Mouse (Mus musculus) regulatory T cell (primary cell): ENCODE data around the gene Ptprn2.
"Not testable (repeated sequence)": the region's sequence is repeated elsewhere in the genome, so short reads cannot be mapped to it uniquely, and the experiment has no call there.

Source experiments
- in situ Hi-C: fragments of 300-600 bp; cut with MboI, MseI; formaldehyde crosslinking; loops from one replicate; pipeline ENCODE4 v1.15.1; 2025; ENCODE audit warnings: high pct_unique_total_duplicates

The Ptprn2 gene

DNA sequence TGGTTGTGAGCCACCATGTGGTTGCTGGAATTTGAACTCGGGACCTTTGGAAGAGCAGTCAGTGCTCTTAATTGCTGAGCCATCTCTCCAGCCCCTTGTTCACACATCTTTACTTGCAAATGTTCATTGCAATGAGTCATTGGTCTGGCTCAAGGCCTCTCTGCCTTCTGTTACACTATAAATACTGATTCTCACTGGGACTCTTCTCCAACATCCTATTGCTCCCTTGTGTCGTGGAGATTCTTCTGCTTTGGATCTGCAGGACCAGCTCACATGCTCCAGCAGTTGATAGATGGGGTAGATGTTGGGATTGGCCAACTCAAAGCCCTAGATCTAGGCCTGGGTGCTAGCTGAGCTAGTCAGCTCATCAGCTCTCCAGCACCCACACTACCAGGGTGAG, 28.3 kb downstream of the Ptprn2 start:
- in situ Hi-C loops = not testable (repeated sequence)

DNA sequence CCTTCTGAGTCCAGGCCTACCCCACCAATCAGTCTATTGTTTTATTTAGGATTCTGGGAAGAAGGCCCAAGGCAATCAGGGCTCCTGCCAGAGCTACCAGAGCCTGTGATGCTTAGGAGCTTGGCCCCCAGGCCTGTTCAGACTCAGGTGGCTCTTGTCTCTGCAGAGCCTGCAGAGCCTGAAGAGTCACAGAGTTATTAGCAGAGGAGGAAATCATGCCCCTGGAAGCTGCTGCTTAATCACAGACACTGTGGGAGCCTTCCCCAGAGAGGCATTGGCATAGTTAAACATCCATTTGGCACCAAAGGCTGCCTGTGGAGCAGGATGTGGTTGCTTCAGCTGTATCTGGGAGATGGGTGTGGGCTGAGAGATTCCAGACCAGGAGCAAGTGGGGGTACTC, 30.3 kb downstream of the Ptprn2 start:
- in situ Hi-C loops = no loop called here

DNA sequence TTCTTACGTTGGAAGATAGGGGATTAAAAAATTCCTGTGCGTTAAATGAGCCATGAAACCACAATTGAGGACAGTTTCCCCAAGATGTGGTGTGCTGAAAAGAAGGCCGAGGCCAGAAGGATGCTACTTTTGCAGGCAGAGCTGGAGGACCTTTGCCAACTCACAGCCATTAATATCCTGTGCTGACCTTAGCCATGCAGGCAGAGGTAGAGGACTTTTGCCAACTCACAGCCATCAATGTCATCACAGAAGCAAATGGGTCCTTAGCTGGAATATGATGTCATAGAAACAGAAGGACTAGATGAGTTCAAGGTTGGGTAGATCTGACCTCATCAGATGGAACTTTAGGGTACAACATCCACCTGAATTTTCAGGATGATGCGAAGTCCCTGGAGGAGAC, 43.3 kb downstream of the Ptprn2 start:
- in situ Hi-C loops = no loop called here

DNA sequence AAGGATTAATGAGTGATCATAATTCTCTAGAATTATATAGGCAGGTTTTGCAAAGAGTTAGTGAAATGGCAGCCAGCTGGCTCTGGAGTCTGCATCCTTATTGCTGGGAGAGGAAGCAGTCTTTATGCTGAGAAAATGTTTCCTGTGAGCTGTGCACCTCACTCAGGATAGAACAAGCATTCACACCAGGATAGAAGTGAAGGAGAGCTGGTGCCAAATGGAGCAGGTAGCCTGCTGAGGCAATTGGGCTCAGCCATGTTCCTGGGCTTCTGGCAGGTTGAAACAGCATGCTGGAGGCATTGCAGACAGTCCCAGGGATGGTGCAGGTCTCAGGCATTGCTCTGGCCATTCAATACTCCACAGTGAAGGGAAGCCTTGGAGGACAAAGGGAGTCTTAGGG, 47.8 kb downstream of the Ptprn2 start:
- in situ Hi-C loops = no loop called here

DNA sequence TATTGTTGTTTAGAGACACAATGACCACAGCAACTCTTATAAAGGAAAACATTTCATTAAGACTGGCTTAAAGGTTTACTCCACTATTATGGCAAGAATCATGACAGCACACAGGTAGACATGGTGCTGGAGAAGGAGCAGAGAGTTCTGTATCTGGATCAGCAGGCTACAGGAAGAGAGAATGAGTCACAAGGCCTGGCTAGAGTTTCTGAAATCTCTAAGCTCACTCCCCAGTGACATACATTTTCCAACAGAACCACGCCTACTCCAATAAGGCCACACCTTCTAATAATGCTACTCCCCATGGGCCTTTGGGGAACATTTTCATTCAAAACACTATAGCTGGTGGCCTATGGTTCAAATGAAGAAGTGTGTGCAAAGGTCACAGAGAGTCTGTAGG, 53.8 kb downstream of the Ptprn2 start:
- in situ Hi-C loops = no loop called here

DNA sequence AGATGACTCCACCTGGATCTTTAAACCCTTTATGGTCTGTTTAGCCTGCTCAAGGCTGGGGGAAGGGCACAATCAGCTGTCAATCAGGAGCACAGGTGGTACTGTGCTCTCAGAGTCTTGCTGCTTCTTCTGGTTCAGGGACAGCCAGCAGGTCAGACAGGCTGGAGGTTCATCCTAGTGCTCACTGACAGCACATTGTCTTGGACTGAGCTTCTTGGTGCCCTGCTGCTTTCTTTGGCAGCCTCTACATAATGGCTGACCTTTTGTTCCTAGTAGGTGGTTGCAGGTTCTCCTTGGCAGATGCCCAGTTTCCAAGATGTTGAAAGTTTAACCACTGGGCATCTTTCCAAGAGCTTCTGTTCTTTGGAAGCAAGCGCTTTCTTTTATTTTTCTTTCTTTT, 55.1 kb downstream of the Ptprn2 start:
- in situ Hi-C loops = no loop called here

DNA sequence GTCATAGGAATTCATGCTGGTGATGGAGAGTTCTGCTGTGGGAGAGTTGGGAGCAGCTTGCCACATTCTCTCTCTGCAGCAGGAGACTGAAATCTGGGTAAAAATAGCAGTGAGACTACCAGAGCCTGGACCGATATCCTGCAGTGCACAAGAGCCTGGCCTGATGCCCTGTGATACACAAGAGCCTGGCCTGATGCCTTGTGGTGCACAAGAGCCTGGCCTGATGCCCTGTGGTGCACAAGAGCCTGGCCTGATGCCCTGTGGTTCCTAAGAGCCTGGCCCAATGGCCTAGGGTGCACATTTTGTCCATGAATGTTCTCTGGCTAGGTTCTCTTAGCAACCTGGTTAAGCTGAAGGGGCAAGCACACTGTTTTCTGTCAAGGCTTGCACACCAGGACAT, 64.5 kb downstream of the Ptprn2 start:
- in situ Hi-C loops = no loop called here

DNA sequence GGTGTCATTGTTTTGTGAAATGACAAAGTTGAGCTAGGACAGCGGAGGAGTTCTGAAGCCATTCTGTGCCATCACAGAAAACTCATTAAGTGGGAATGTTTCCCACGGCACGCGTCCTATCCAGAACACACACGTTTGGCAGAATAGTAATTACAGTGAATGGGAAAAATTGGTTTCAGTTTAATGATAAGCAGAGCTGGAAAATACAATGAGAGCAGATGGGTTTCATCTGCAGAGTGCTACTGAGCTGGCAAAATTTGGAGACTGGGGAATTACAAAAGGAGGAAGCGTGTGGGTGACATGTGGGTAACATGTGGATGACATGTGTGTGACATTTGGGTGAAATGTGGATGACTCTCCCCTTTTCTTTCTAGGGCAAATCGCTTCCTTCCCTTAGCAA, 66.0 kb downstream of the Ptprn2 start:
- in situ Hi-C loops = no loop called here

DNA sequence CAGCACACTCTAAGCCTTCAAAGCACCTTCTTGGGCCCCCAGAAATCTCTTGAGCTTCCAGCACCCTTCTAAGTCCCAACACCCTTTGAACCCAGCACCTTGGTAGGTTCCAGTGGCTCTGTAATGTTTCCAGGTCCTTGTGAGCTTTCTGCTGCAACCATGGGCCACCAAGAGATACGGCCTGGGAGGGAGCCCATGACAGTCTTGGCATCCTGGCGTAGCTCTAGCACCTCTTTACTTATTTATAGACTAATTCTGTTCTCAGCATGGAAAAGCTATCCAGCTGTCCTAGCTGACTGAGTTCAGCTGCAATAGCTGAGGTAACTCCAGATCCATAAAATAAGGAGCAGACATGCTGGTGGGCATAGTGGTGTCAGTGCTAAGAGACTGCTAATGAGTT, 66.8 kb downstream of the Ptprn2 start:
- in situ Hi-C loops = no loop called here

DNA sequence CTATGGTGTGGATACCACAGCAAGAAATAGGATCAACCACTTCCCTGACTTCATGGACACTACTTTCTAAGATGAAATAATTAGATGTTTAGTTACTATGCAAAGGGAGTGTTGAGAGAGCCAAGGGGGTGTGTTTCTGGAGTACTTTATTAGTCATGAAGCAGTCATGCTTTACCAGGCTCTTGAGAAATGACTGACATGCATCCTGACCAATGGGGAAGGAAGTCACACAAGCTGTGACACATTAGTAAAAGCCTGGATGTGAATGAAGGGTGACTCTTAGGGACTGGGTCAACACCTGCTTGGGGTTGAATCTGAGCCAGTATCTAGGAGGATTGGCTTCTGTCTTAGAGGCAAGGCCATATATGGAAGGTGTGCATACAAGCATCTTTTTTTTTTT, 67.8 kb downstream of the Ptprn2 start:
- in situ Hi-C loops = no loop called here

DNA sequence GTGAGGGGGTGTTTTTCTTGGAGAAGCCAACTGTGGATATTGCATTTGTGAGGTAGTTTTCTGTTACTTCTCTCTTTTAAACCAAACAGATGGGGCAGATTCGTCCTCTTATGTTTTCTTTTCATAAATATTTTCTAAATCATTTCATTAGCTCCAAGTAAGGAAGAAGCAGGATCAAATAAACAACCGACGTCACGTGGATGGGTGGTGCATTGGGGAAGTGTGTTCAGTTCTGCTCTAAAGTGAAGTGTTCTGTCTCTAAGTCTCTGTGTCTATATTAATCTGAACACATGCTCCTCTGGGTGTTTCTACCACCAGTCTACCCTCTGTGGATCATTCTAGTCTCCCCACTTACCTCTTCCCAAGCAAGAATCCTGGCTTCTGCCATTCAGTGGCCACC, 70.4 kb downstream of the Ptprn2 start:
- in situ Hi-C loops = no loop called here

DNA sequence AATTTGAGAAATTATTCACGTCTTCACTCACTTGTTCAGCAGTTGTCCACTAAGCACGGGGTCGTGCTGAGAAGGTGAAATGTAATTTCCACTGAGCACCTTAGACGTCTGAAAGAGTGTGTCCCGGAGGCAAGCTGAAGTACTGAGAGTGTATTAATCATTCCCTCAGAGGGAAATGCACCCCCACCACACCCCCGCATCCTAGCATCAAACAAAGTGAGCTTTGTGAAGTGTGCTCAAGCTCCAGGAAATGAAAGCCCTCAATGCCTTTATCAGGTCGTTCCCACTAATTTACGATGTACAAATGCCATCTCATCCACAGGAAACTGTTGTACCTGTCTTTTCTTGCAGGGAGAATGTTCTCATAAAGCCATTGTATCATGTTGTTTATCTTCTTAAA, 78.9 kb downstream of the Ptprn2 start:
- in situ Hi-C loops = no loop called here

DNA sequence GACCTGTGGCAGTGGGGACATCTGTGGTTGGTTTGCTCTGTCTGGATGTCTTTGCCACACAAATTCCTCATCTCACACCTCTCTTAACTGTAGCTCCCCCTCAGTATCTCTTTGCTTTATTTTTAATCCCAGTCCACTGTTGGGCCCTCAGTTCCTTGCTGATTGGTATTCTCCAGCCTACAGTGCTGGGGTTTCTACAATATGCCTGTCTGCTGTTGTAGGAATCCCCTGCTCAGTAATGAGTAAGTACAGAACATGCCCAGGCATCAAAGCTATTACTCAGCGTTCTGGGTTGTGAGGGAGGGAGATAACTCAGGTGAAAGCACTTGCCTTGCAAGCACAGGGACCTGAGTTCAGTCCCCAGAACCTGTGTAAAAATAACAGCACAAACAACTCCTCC, 81.2 kb downstream of the Ptprn2 start:
- in situ Hi-C loops = no loop called here

DNA sequence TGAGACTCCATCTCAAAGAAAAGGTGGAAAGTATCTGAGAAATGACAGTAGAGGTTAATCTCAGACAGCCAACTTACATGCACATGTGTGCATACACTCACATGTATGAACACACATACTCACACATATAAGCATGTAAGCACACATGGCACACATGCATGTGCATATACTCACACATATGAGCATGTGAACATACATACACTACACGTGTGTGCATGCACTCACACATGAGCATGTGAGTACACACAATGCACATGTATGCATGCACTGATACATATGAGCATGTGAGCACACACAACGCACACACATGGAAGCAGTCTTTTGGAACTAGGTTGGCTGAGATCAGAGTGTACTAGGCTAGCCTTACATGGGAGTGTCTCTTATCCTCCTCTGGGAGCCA, 81.7 kb downstream of the Ptprn2 start:
- in situ Hi-C loops = no loop called here

DNA sequence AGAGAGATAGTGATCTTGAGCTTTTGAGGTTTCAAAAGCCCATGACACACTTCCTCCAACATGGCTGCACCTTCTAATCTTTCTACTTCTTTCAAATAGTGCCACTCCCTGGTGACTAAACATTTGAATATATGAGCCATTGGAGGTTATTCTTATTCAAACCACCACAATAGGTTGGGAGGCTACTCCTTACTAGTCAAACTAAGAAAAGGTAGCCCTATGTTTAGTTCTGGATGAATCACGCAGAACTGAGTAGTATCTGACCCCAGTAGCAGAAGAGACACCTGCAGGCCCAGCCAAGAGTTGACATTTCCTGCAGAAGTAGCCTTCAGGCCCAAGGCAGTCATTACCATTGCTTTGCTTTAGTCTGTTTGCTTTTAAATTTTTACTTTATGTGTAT, 84.0 kb downstream of the Ptprn2 start:
- in situ Hi-C loops = no loop called here

DNA sequence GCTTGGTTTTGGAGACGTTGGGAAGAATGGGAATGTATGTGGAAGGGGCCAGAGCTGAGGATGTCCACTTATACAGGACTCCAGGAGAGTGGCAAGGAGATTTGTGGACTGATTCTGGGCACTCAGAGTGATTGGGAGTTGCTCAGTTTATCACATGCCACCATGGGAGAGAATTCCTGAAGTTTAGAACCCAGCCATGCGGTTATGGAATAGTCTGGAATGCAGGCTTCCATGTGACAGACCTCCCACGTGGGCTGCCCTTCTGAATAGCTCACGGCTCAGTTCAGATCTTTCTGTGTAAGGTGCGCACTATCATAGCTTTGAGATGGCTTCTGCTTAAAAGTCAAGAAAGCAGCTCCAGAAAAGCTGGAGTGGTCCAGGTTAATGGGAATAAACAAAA, 88.6 kb downstream of the Ptprn2 start:
- in situ Hi-C loops = no loop called here

DNA sequence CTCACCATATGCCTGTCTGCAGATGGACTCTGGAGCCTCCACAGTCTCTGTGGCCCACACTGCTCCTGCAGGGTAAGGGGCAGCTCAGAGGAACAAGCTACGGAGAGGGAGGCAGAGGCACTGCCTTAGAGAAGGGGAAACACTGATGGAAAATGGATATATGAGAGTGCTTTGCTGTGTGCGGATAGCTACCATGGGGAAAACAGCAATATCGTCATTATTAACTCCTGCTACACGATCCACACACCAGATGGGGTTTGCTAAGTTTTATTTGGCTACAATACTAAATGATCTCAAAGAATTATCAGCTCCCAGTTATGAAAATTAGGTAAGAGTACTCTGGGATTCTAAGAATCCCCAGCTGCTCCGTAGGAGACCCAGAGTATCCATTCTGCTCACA, 89.2 kb downstream of the Ptprn2 start:
- in situ Hi-C loops = no loop called here

DNA sequence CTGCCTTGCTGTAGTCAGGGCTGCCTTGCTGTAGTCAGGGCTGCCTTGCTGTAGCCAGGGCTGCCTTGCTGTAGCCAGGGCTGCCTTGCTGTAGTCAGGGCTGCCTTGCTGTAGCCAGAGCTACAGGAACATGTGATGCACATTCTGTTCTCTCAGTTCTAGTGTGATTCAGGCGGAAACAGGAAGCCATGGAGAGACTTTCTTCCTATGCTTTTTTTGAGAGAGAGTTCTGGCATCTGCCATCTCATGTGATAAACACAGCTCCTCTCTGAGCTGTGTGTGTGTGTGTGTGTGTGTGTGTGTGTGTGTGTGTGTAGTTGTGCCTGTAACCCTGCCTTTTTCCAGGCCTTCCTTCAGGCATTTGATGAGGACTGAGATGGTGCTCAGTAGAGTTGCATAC, 92.4 kb downstream of the Ptprn2 start:
- in situ Hi-C loops = not testable (repeated sequence)

DNA sequence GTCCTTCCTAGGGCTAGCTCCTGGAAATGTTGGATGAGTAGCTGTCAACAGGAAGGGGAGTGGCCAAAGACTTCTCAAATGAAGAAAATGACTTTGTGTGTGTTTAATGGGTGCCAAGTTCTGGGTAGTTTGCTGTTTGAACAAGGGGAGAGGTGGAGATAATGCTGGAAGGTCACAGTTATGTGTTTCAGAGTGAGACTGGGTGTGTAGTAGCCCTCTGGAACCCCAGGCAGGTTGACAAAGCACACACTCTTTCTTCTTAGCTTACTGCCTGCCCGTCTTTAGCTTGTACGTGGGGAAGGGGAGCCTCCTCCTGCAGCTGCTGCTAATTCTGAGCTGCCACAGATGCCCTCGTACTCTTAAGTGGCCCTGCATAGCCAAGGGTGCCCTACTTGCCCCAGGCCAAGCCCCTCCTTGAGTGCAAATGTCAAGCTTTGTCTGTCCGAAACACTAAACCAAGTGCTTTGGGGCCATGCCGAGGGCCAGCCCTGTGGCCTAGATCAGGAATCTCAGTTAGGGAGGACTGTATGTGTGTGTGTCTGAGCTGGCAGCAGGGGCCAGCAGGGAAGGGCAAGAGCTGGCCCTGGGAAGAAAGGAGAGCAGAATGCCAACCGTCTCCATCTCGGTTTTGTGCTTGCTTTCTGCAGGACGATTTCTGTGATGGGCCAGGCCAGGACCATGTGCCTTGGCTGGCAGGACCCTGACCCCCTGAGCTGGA, 95.5 kb downstream of the Ptprn2 start:
- in situ Hi-C loops = no loop called here

DNA sequence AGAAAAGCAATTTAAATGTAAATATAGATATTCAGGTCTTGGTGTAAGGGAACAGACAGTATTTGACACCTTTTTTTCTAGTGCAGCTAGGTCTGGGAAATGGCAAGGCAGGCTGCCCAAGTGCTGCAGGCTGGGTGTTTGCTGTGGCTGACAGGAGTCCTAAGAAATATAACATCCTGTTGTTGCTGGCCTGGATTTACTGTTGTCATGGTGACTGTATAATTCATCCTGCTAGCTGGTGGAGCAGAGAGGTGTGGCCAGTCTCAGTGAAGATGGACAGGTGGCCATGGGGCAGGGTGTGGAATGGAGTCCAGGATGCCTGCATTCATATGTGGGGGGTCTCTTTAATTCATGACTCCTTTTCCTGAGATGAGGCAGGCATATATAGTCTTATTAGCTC, 96.3 kb downstream of the Ptprn2 start:
- in situ Hi-C loops = no loop called here

DNA sequence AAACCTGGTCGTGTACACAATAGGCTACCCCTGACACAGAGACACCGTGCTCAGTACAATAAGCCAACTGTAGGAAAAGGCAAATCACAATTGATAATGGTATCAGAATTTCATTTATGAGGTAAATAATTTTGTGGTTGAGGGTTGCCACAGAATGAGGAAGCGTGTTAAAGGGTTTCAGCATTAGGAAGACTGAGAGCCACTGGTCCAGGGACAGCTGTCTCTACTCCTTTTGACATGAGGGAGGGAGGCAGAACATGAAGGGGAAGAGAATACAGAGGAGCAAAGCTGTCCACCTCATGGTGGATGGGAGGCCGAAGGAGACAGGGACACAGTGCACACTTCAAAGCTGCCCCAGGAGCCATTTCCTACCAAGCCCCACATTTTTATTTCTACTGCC, 97.3 kb downstream of the Ptprn2 start:
- in situ Hi-C loops = no loop called here

DNA sequence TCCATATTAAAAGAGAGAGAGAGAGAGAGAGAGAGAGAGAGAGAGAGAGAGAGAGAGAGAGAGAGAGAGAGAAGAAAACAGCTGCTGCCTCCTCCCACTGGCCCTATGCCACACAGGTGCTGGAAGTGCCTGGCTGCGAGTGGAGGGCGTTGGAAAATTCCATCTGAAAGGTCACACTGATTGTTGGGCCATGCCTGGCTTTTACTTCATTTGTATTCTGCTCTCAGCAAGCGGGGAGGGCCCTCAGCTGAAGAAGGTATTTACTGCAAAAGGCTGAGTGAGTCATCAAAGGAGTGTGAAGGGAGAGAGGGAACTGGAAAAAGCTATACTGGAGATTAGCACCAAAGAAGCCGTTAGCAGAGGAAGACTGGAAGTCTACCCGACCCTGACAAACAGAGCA, 99.5 kb downstream of the Ptprn2 start:
- in situ Hi-C loops = no loop called here

DNA sequence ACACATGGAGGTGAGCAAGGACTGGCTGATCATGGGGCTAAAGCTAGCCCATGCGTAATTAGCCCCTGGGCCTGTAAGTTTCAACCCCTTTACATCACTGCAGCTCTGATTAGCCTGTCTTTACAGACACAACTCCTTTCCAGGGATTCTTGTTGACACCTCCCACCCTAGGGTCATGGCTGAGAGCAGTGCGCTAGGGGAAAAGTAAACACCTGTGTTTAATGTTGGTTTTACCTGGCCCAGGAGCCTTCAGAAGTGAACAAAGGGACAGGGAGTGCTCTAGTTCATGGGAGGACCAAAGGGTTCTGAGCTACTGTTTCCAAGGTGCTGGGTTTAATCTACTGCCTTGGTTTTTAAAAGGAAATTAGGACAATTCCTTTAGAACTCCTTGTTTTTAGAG, 100.6 kb downstream of the Ptprn2 start:
- in situ Hi-C loops = no loop called here

DNA sequence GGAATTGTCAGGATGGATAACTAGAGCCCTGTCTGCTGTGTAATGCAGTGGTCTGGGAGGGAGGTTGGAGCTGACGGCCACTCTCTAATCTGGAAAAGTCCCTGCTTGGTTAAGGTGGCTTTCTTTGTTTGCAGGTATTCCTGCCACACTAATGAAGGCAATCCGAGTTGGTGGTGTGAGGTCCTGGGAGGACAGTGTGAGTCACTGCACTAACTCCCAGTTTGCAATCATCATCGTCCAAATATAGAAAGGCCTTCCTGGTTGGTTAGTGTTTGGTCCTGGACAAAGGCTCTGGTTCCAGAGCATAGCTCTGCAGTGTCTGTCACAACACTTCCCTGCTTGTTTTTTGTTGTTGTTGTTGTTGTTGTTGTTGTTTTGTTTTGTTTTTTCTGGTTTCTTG, 102.0 kb downstream of the Ptprn2 start:
- in situ Hi-C loops = no loop called here
